Mouse (Mus musculus) heart, adult 2 months (tissue): ENCODE data around the gene Serpinb1a. TPM values are rescaled to one million over a fixed set of nuclear protein-coding genes. Genes with fewer than 3 reads are reported as not detected.
A peak's percentile ranks its signal among the peaks of the same experiment; 100 is the strongest.

Source experiments
- DNase-seq, 2 experiments: peaks; one replicate each; pipeline ENCODE4 v3.0.0; 2021
- H3K27ac ChIP-seq: fragments of 200-600 bp; 2 replicates; pipeline ENCODE4 v1.8.1; 2022
- H3K27me3 ChIP-seq: fragments of 200-500 bp; 2 replicates; pipeline ENCODE4 v1.6.1; 2012; ENCODE audit warnings: mild to moderate bottlenecking, low read length, inconsistent platforms, mixed read lengths; ENCODE audit not compliant: control insufficient read depth, insufficient read depth
- H3K36me3 ChIP-seq: fragments of 200-500 bp; 2 replicates; pipeline ENCODE4 v1.6.1; 2012; ENCODE audit warnings: low read length, inconsistent platforms; ENCODE audit not compliant: control insufficient read depth, insufficient read depth
- H3K4me1 ChIP-seq: fragments of 200-500 bp; 2 replicates; pipeline ENCODE4 v1.6.1; 2011; ENCODE audit warnings: low read length; ENCODE audit not compliant: control insufficient read depth, insufficient read depth
- H3K4me3 ChIP-seq: fragments of 200-600 bp; 2 replicates; pipeline ENCODE4 v1.8.1; 2022
- H3K79me2 ChIP-seq: fragments of 200-500 bp; replicated peaks from 2 replicates; pipeline ENCODE4 v1.6.1; 2012; ENCODE audit warnings: mild to moderate bottlenecking, inconsistent platforms, low read length, moderate library complexity, mixed read lengths; ENCODE audit not compliant: control insufficient read depth, insufficient read depth
- H3K9ac ChIP-seq: fragments of 200-500 bp; 2 replicates; pipeline ENCODE4 v1.6.1; 2012; ENCODE audit warnings: low read depth, mild to moderate bottlenecking, control low read depth, inconsistent platforms, low read length, mixed read lengths
- CTCF ChIP-seq: fragments of 200-600 bp; IDR thresholded peaks from 2 replicates; pipeline ENCODE4 v1.8.1; 2022; ENCODE audit warnings: antibody characterized with exemption, mild to moderate bottlenecking, moderate library complexity
- EP300 ChIP-seq: fragments of 200-500 bp; IDR thresholded peaks from 2 replicates; pipeline ENCODE4 v1.6.1; 2011; ENCODE audit warnings: low read depth, low read length, control low read depth; ENCODE audit not compliant: insufficient read depth
- POLR2A ChIP-seq: fragments of 200-500 bp; IDR thresholded peaks from 2 replicates; pipeline ENCODE4 v1.6.1; 2011; ENCODE audit warnings: mild to moderate bottlenecking, low read depth, low read length, control low read depth; ENCODE audit not compliant: insufficient read depth
- WGBS: fragments of 180-500 bp; shearing (Covaris S2); methylation state at CpG from one replicate; pipeline ENCODE4 v1.1.7; 2018; 5-methylcytosine and 5-hydroxymethylcytosine counted together
- intact Hi-C: fragments of 180-260 bp; cut with DNase I; formaldehyde crosslinking; loops from one replicate; pipeline ENCODE4 v1.15.1; 2025
- polyA plus RNA-seq: library from polyadenylated mRNA; depleted of rRNA; stranded (reverse); fragments of >200 nt; gene quantifications from 2 replicates; pipeline ENCODE4 v1.2.3, GENCODE M21; 2012; rRNA removed
- total RNA-seq, 2 experiments: library from RNA; stranded (reverse); gene quantifications; 2 replicates each; pipeline ENCODE4 v1.2.3; 2021

Gene Serpinb1a
- total and polyA plus RNA-seq, 3 experiments, result 2.8 to 5.7 (median 4.4) TPM

GRCm38 (mm10) chr13:32794619-32795018 is 56.4 kb downstream of the Serpinb1a start:
- WGBS, result 33% methylated on average over 2 of the region's 2 CpGs
- Histone ChIP-seq H3K9ac (no peak overlapping the region), H3K36me3 (no peaks in the 10 kb centered on the region), H3K4me3 (no peak overlapping the region), H3K79me2 (no peaks in the 10 kb centered on the region), H3K27ac (peak overlapping the region; percentile 66), H3K27me3 (no peaks in the 10 kb centered on the region), H3K4me1 (no peaks in the 10 kb centered on the region)
- TF ChIP-seq EP300 (peak; percentile 97), POLR2A (no peak), CTCF (no peak)
- DNase-seq, result peak; percentile 42 to 80
- intact Hi-C loops, result no loop called here

Other genes with a start within 250 kb of the Serpinb1a start
- gene Mylk4, start 67.2 kb downstream of the Serpinb1a start, total RNA-seq, result 100 to 1,000 TPM; 262 to 290 TPM
- 59.5 and 115 TPM in 2 replicates for gene Mylk4, start 67.2 kb downstream of the Serpinb1a start, polyA plus RNA-seq
- gene Wrnip1, start 49.1 kb downstream of the Serpinb1a start, total RNA-seq, result 10 to 100 TPM; 21.3 to 21.7 TPM
- gene Wrnip1, start 49.1 kb downstream of the Serpinb1a start, polyA plus RNA-seq, result 17.4 and 32.9 TPM in 2 replicates
- gene D930007J09Rik, start 48.3 kb downstream of the Serpinb1a start, total RNA-seq, result not detected
- not detected in 2 replicates for gene D930007J09Rik, start 48.3 kb downstream of the Serpinb1a start, polyA plus RNA-seq
- 1 to 10 TPM; 2.0 to 3.5 TPM for gene Serpinb1c, start 47.0 kb upstream of the Serpinb1a start, total RNA-seq
- 0.18 TPM in 1 of 2 replicates, not detected in the other for gene Serpinb1c, start 47.0 kb upstream of the Serpinb1a start, polyA plus RNA-seq
- gene Serpinb6b, start 114.0 kb upstream of the Serpinb1a start, total RNA-seq, result 10 to 100 TPM; 26.3 to 33.1 TPM
- 21.6 and 30.3 TPM in 2 replicates for gene Serpinb6b, start 114.0 kb upstream of the Serpinb1a start, polyA plus RNA-seq
- gene Serpinb9, start 152.1 kb upstream of the Serpinb1a start, total RNA-seq, result 1 to 10 TPM; 8.6 to 9.3 TPM
- 6.0 and 11.9 TPM in 2 replicates for gene Serpinb9, start 152.1 kb upstream of the Serpinb1a start, polyA plus RNA-seq
- under 1 TPM in 1 of 2 experiments, not detected in 1; 0.18 TPM for gene Serpinb9b, start 176.2 kb upstream of the Serpinb1a start, total RNA-seq
- gene Serpinb9b, start 176.2 kb upstream of the Serpinb1a start, polyA plus RNA-seq, result 0.20 and 0.47 TPM in 2 replicates
- gene Serpinb1b, start 227.4 kb upstream of the Serpinb1a start, total RNA-seq, result not detected
- gene Serpinb1b, start 227.4 kb upstream of the Serpinb1a start, polyA plus RNA-seq, result not detected in 2 replicates